Mouse (Mus musculus) MEL (cell line): ENCODE results near the gene Pde8b. TPM values are rescaled to one million over a fixed set of nuclear protein-coding genes. Genes with fewer than 3 reads are reported as not detected.

ENCODE experiments used
- DNase-seq: peaks from one replicate; pipeline ENCODE4 v3.0.0; 2011; ENCODE audit warnings: low read depth, low spot score
- H3K27ac ChIP-seq: 2 replicates; pipeline ENCODE4 v1.5.1; 2012; ENCODE audit warnings: low read depth, mild to moderate bottlenecking, control low read depth, low read length, moderate library complexity; ENCODE audit not compliant: control insufficient read depth
- H3K27me3 ChIP-seq, 2 experiments: fragments of 150-350 bp in 1 of 2; sonication (generic) in 1 of 2; 2 replicates each; pipeline ENCODE4 v1.6.1; 2012; ENCODE audit warnings: low read length in 2 of 2, mild to moderate bottlenecking in 2 of 2, improper control_type of control experiment in 1 of 2, moderate library complexity in 1 of 2; ENCODE audit not compliant: insufficient read depth in 2 of 2, control insufficient read depth in 1 of 2
- H3K36me3 ChIP-seq, 2 experiments: 2 replicates each; pipeline ENCODE4 v1.6.1; 2012 to 2014; ENCODE audit warnings: low read length in 2 of 2, improper control_type of control experiment in 1 of 2, inconsistent platforms in 1 of 2, mild to moderate bottlenecking in 1 of 2; ENCODE audit not compliant: insufficient read depth in 2 of 2, control insufficient read depth in 1 of 2
- H3K4me1 ChIP-seq, 2 experiments: fragments of 150-350 bp in 1 of 2; sonication (generic) in 1 of 2; 2 replicates each; pipeline ENCODE4 v1.6.1; 2012; ENCODE audit warnings: low read length in 2 of 2, improper control_type of control experiment in 1 of 2, mild to moderate bottlenecking in 1 of 2; ENCODE audit not compliant: insufficient read depth in 2 of 2, control insufficient read depth in 1 of 2
- H3K4me3 ChIP-seq, 2 experiments: fragments of 150-350 bp in 1 of 2; sonication (generic) in 1 of 2; 2 replicates each; pipeline ENCODE4 v1.5.1; 2012; ENCODE audit warnings: low read depth in 2 of 2, low read length in 2 of 2, mild to moderate bottlenecking in 2 of 2, moderate library complexity in 2 of 2, control low read depth in 1 of 2, improper control_type of control experiment in 1 of 2; ENCODE audit not compliant: control insufficient read depth in 1 of 2, insufficient read depth in 1 of 2
- H3K79me2 ChIP-seq: 2 replicates; pipeline ENCODE4 v1.6.1; 2012; ENCODE audit warnings: mild to moderate bottlenecking, low read length, moderate library complexity; ENCODE audit not compliant: control insufficient read depth, poor library complexity, insufficient read depth
- H3K9ac ChIP-seq: 2 replicates; pipeline ENCODE4 v1.6.1; 2012; ENCODE audit warnings: low read depth, mild to moderate bottlenecking, control low read depth, low read length, moderate library complexity; ENCODE audit not compliant: control insufficient read depth, poor library complexity, severe bottlenecking
- H3K9me3 ChIP-seq: fragments of 150-350 bp; sonication (generic); replicated peaks from 2 replicates; pipeline ENCODE4 v1.6.1; 2012; ENCODE audit warnings: mild to moderate bottlenecking, low read length, improper control_type of control experiment, moderate library complexity; ENCODE audit not compliant: insufficient read depth
- BHLHE40 ChIP-seq: IDR thresholded peaks from 2 replicates; pipeline ENCODE4 v1.6.1; 2012; ENCODE audit warnings: low read depth, mild to moderate bottlenecking, inconsistent platforms, low read length, improper control_type of control experiment, borderline replicate concordance
- JUND ChIP-seq: IDR thresholded peaks from 2 replicates; pipeline ENCODE4 v1.6.1; 2011; ENCODE audit warnings: low read depth, mild to moderate bottlenecking, improper control_type of control experiment, low read length
- MYC ChIP-seq: IDR thresholded peaks from 2 replicates; pipeline ENCODE4 v1.6.1; 2011; ENCODE audit warnings: low read depth, mild to moderate bottlenecking, low read length, improper control_type of control experiment, moderate library complexity
- TBP ChIP-seq: IDR thresholded peaks from 2 replicates; pipeline ENCODE4 v1.8.0; 2011; ENCODE audit warnings: low read depth, low read length, improper control_type of control experiment
- USF1 ChIP-seq: IDR thresholded peaks from 2 replicates; pipeline ENCODE4 v1.6.1; 2014; ENCODE audit warnings: low read depth, mild to moderate bottlenecking, inconsistent platforms, low read length, improper control_type of control experiment, moderate library complexity
- ZC3H11A ChIP-seq: IDR thresholded peaks from 2 replicates; pipeline ENCODE4 v1.6.1; 2012; ENCODE audit warnings: low read depth, mild to moderate bottlenecking, inconsistent platforms, low read length, improper control_type of control experiment
- ZKSCAN1 ChIP-seq: IDR thresholded peaks from 2 replicates; pipeline ENCODE4 v1.6.1; 2012; ENCODE audit warnings: low read depth, mild to moderate bottlenecking, inconsistent platforms, low read length, improper control_type of control experiment, moderate library complexity
- polyA plus RNA-seq, 2 experiments: library from polyadenylated mRNA; stranded (reverse) in 1 of 2; unstranded in 1 of 2; fragments of >175 nt in 1 of 2; fragments of >200 nt in 1 of 2; gene quantifications; 2 replicates each; pipeline versions ENCODE4 v1.2.1 to v1.2.4; 2012; ENCODE audit warnings: low replicate concordance in 2 of 2, low read depth in 1 of 2; ENCODE audit not compliant: insufficient read length in 2 of 2, insufficient read depth in 1 of 2, missing spikeins in 1 of 2
- total RNA-seq: library from RNA; depleted of rRNA; stranded (reverse); fragments of 300-350 nt; gene quantifications from 2 replicates; pipeline ENCODE4 v1.2.3, GENCODE M21; 2012; rRNA removed

Gene Pde8b
- total and polyA plus RNA-seq, 3 experiments: 0.04 to 0.40 TPM; not detected in 1

GRCm38 (mm10) chr13:94976219-94977186, 273.6 kb downstream of the Pde8b start, which contains the start of gene Wdr41 (continued):
- peak; percentile 58 for TF ChIP-seq MYC
- TF ChIP-seq USF1: peak; percentile 69
- no peak for TF ChIP-seq JUND
- TF ChIP-seq TBP: no peak
- 0 out of 2 replicates have a peak, but pooled peaks have one; percentile 14 for TF ChIP-seq BHLHE40

GRCm38 (mm10) chr13:94975828-94976218, 274.3 kb downstream of the Pde8b start:
- peak overlapping the region; percentile 98 for H3K9ac ChIP-seq
- H3K27ac ChIP-seq: peak overlapping the region; percentile 62
- no peak for DNase-seq
- H3K36me3 ChIP-seq: peaks cover 0 to 8% of the 10 kb centered on the region in 2 experiments; a peak in 2 of 4 replicates
- no peak for TF ChIP-seq ZC3H11A
- TF ChIP-seq ZKSCAN1: no peak
- TF ChIP-seq TBP: 0 out of 2 replicates have a peak, but pooled peaks have one; percentile 19
- TF ChIP-seq, all 39 proteins: peak for 1
- Histone ChIP-seq H3K79me2 (peaks cover 3% of the 10 kb centered on the region), H3K4me1 (0 out of 4 replicates have a peak, but pooled peaks cover 0 to 5% of the 10 kb centered on the region in 2 experiments), H3K4me3 (peak overlapping the region; percentile 57 to 76), H3K9me3 (no peaks in the 10 kb centered on the region), H3K27me3 (peaks cover 0 to 1% of the 10 kb centered on the region in 2 experiments)

Other genes starting within 250 kb of the Pde8b start
- not detected in 2 replicates for gene Zbed3, start 73.3 kb upstream of the Pde8b start, total RNA-seq
- gene Zbed3, start 73.3 kb upstream of the Pde8b start, polyA plus RNA-seq: not detected
- 46.1 and 55.1 TPM in 2 replicates for gene Aggf1, start 125.0 kb upstream of the Pde8b start, total RNA-seq
- 10 to 100 TPM; 50.5 to 74.5 TPM for gene Aggf1, start 125.0 kb upstream of the Pde8b start, polyA plus RNA-seq
- gene Crhbp, start 194.6 kb upstream of the Pde8b start, total RNA-seq: not detected in 2 replicates
- not detected for gene Crhbp, start 194.6 kb upstream of the Pde8b start, polyA plus RNA-seq
- gene S100z, start 228.4 kb upstream of the Pde8b start, total RNA-seq: not detected in 2 replicates
- gene S100z, start 228.4 kb upstream of the Pde8b start, polyA plus RNA-seq: not detected